Mouse (Mus musculus): ENCODE results near the gene Jaml. TPM values are rescaled to one million over a fixed set of nuclear protein-coding genes. Genes with fewer than 3 reads are reported as not detected.
"Not testable (repeated sequence)": the region's sequence is repeated elsewhere in the genome, so short reads cannot be mapped to it uniquely, and the experiment has no call there.

Gene Jaml
- polyA plus RNA-seq (2014; fragmentation: Nextera tagmentation; extraction: Ambion mirVana) = 0.22 TPM in 1 of 2 replicates, not detected in the other

- H3K9ac ChIP-seq (replicated peaks; ENCODE audit: low read depth, low read length) = no peak within 1 kb of the TSS
- H3K4me3 ChIP-seq (ENCODE audit: low read depth, low read length) = no peak within 1 kb of the TSS
- H3K9me3 ChIP-seq (ENCODE audit: control insufficient read depth, low read length) = no peaks in the 10 kb centered on the region
- H3K4me2 ChIP-seq (ENCODE audit: low read depth, low read length) = no peak within 1 kb of the TSS
- ATAC-seq (ENCODE audit: low read depth) = no peak
- WGBS = 97% methylated on average over 5 of the region's 5 CpGs
- no peak within 1 kb of the TSS for H3K27ac ChIP-seq (ENCODE audit: low read depth, low read length)
- H3K27me3 ChIP-seq (ENCODE audit: control insufficient read depth, insufficient read depth, low read length) = no peaks in the 10 kb centered on the region
- no peaks in the 10 kb centered on the region for H3K36me3 ChIP-seq (ENCODE audit: control insufficient read depth, insufficient read depth, low read length)
- no peaks in the 10 kb centered on the region for H3K4me1 ChIP-seq (ENCODE audit: control insufficient read depth, insufficient read depth, low read length)
Observed at GRCm38 (mm10) chr9:45079011-45079410, at the start of gene Jaml. Gene Jaml, plus strand, starts transcription at chr9:45079183.

GRCm38 (mm10) chr9:45030341-45030740, 48.6 kb upstream of the Jaml start:
- Histone ChIP-seq H3K4me3 (ENCODE audit: low read depth, low read length) (no peak overlapping the region), H3K9me3 (ENCODE audit: control insufficient read depth, low read length) (no peaks in the 10 kb centered on the region), H3K27me3 (ENCODE audit: control insufficient read depth, insufficient read depth, low read length) (no peaks in the 10 kb centered on the region; the same call in 1 of the 2 replicates), H3K27ac (ENCODE audit: low read depth, low read length) (no peak overlapping the region), H3K4me2 (ENCODE audit: low read depth, low read length) (no peak overlapping the region), H3K36me3 (ENCODE audit: control insufficient read depth, insufficient read depth, low read length) (no peaks in the 10 kb centered on the region), H3K4me1 (ENCODE audit: control insufficient read depth, insufficient read depth, low read length) (no peaks in the 10 kb centered on the region), H3K9ac (replicated peaks; ENCODE audit: low read depth, low read length) (no peak overlapping the region)
- WGBS = 84% methylated on average over 6 of the region's 6 CpGs
- no peak for ATAC-seq (ENCODE audit: low read depth)

GRCm38 (mm10) chr9:45032261-45032660, 46.7 kb upstream of the Jaml start:
- no peak for ATAC-seq (ENCODE audit: low read depth)
- no peak overlapping the region for H3K4me2 ChIP-seq (ENCODE audit: low read depth, low read length)

GRCm38 (mm10) chr9:45034526-45034925, 44.5 kb upstream of the Jaml start:
- peaks cover under 1% of the 10 kb centered on the region; the same call in 1 of the 2 replicates for H3K27me3 ChIP-seq (ENCODE audit: control insufficient read depth, insufficient read depth, low read length)
- no peak overlapping the region for H3K27ac ChIP-seq (ENCODE audit: low read depth, low read length)
- H3K4me1 ChIP-seq (ENCODE audit: control insufficient read depth, insufficient read depth, low read length) = no peaks in the 10 kb centered on the region
- H3K9ac ChIP-seq (replicated peaks; ENCODE audit: low read depth, low read length) = no peak overlapping the region
- 82% methylated on average over 3 of the region's 3 CpGs for WGBS
- no peak overlapping the region for H3K4me2 ChIP-seq (ENCODE audit: low read depth, low read length)
- H3K9me3 ChIP-seq (ENCODE audit: control insufficient read depth, low read length) = no peaks in the 10 kb centered on the region
- no peaks in the 10 kb centered on the region for H3K36me3 ChIP-seq (ENCODE audit: control insufficient read depth, insufficient read depth, low read length)
- no peak overlapping the region for H3K4me3 ChIP-seq (ENCODE audit: low read depth, low read length)
- ATAC-seq (ENCODE audit: low read depth) = no peak

More at GRCm38 (mm10) chr9:45032261-45032660, 46.7 kb upstream of the Jaml start:
- Histone ChIP-seq H3K4me3 (ENCODE audit: low read depth, low read length) (no peak overlapping the region), H3K27ac (ENCODE audit: low read depth, low read length) (no peak overlapping the region), H3K36me3 (ENCODE audit: control insufficient read depth, insufficient read depth, low read length) (no peaks in the 10 kb centered on the region), H3K4me1 (ENCODE audit: control insufficient read depth, insufficient read depth, low read length) (no peaks in the 10 kb centered on the region), H3K9ac (replicated peaks; ENCODE audit: low read depth, low read length) (no peak overlapping the region), H3K9me3 (ENCODE audit: control insufficient read depth, low read length) (no peaks in the 10 kb centered on the region), H3K27me3 (ENCODE audit: control insufficient read depth, insufficient read depth, low read length) (no peaks in the 10 kb centered on the region; the same call in 1 of the 2 replicates)
- 69% methylated on average over 2 of the region's 2 CpGs for whole genome bisulfite sequencing

GRCm38 (mm10) chr9:45037803-45038202, 41.2 kb upstream of the Jaml start:
- H3K36me3 ChIP-seq (ENCODE audit: control insufficient read depth, insufficient read depth, low read length); H3K4me2 ChIP-seq (ENCODE audit: low read depth, low read length); H3K9ac ChIP-seq (replicated peaks; ENCODE audit: low read depth, low read length); H3K27ac ChIP-seq (ENCODE audit: low read depth, low read length); H3K9me3 ChIP-seq (ENCODE audit: control insufficient read depth, low read length); H3K4me1 ChIP-seq (ENCODE audit: control insufficient read depth, insufficient read depth, low read length); ATAC-seq (ENCODE audit: low read depth); H3K4me3 ChIP-seq (ENCODE audit: low read depth, low read length): not testable (repeated sequence)
- WGBS = 94% methylated on average over 1 of the region's 1 CpGs
- H3K27me3 ChIP-seq (ENCODE audit: control insufficient read depth, insufficient read depth, low read length) = peaks cover 20% of the 10 kb centered on the region

GRCm38 (mm10) chr9:45039499-45039898, 39.5 kb upstream of the Jaml start, which contains the start of gene Mpzl2:
Gene Mpzl2, plus strand, starts transcription at chr9:45039799.
- no peak within 1 kb of the TSS for H3K4me3 ChIP-seq (ENCODE audit: low read depth, low read length)
- peaks cover 27% of the 10 kb centered on the region for H3K27me3 ChIP-seq (ENCODE audit: control insufficient read depth, insufficient read depth, low read length)
- H3K36me3 ChIP-seq (ENCODE audit: control insufficient read depth, insufficient read depth, low read length) = no peaks in the 10 kb centered on the region
- no peak within 1 kb of the TSS for H3K27ac ChIP-seq (ENCODE audit: low read depth, low read length)
- H3K9ac ChIP-seq (replicated peaks; ENCODE audit: low read depth, low read length) = no peak within 1 kb of the TSS
- WGBS = 71% methylated on average over 5 of the region's 5 CpGs
- no peak within 1 kb of the TSS for H3K4me2 ChIP-seq (ENCODE audit: low read depth, low read length)
- ATAC-seq (ENCODE audit: low read depth) = no peak
- H3K4me1 ChIP-seq (ENCODE audit: control insufficient read depth, insufficient read depth, low read length) = no peaks in the 10 kb centered on the region
- H3K9me3 ChIP-seq (ENCODE audit: control insufficient read depth, low read length) = no peaks in the 10 kb centered on the region

- Histone ChIP-seq H3K36me3 (ENCODE audit: control insufficient read depth, insufficient read depth, low read length) (no peaks in the 10 kb centered on the region), H3K4me1 (ENCODE audit: control insufficient read depth, insufficient read depth, low read length) (no peaks in the 10 kb centered on the region), H3K9me3 (ENCODE audit: control insufficient read depth, low read length) (no peaks in the 10 kb centered on the region), H3K9ac (replicated peaks; ENCODE audit: low read depth, low read length) (no peak overlapping the region), H3K27me3 (ENCODE audit: control insufficient read depth, insufficient read depth, low read length) (peaks cover 27% of the 10 kb centered on the region), H3K27ac (ENCODE audit: low read depth, low read length) (no peak overlapping the region), H3K4me3 (ENCODE audit: low read depth, low read length) (no peak overlapping the region), H3K4me2 (ENCODE audit: low read depth, low read length) (no peak overlapping the region)
- no peak for ATAC-seq (ENCODE audit: low read depth)
- WGBS = 13% methylated on average over 14 of the region's 14 CpGs
Observed at GRCm38 (mm10) chr9:45040066-45040845, 38.7 kb upstream of the Jaml start.

GRCm38 (mm10) chr9:45041131-45041838, 37.7 kb upstream of the Jaml start:
- Histone ChIP-seq H3K27ac (ENCODE audit: low read depth, low read length) (no peak overlapping the region), H3K36me3 (ENCODE audit: control insufficient read depth, insufficient read depth, low read length) (no peaks in the 10 kb centered on the region), H3K4me2 (ENCODE audit: low read depth, low read length) (no peak overlapping the region), H3K27me3 (ENCODE audit: control insufficient read depth, insufficient read depth, low read length) (peaks cover 27% of the 10 kb centered on the region), H3K4me3 (ENCODE audit: low read depth, low read length) (no peak overlapping the region), H3K4me1 (ENCODE audit: control insufficient read depth, insufficient read depth, low read length) (no peaks in the 10 kb centered on the region), H3K9ac (replicated peaks; ENCODE audit: low read depth, low read length) (no peak overlapping the region), H3K9me3 (ENCODE audit: control insufficient read depth, low read length) (no peaks in the 10 kb centered on the region)
- ATAC-seq (ENCODE audit: low read depth) = no peak
- 40% methylated on average over 17 of the region's 17 CpGs for WGBS
